Mouse (Mus musculus) limb, embryonic 13.5 days (tissue): ENCODE measurements around the gene Stat5b. TPM values are rescaled to one million over a fixed set of nuclear protein-coding genes. Genes with fewer than 3 reads are reported as not detected.

Experiments used
- ATAC-seq: fragments of 200-750 bp; cut with Nextera tagmentation; 2 replicates; pipeline ENCODE4 v1.8.0; 2017; ENCODE audit warnings: low read depth, moderate number of reproducible peaks, moderate TSS enrichment; ENCODE audit not compliant: low FRiP score
- H3K27ac ChIP-seq: fragments of 300-500 bp; sonication (generic); 2 replicates; pipeline ENCODE4 v1.5.1; 2015; ENCODE audit warnings: inconsistent platforms, mild to moderate bottlenecking, moderate library complexity
- H3K27me3 ChIP-seq: fragments of 300-500 bp; sonication (generic); 2 replicates; pipeline ENCODE4 v1.6.1; 2015; ENCODE audit warnings: mild to moderate bottlenecking, inconsistent platforms
- H3K36me3 ChIP-seq: fragments of 300-500 bp; sonication (generic); 2 replicates; pipeline ENCODE4 v1.6.1; 2015; ENCODE audit warnings: inconsistent platforms, mild to moderate bottlenecking, moderate library complexity
- H3K4me1 ChIP-seq: fragments of 300-500 bp; sonication (generic); 2 replicates; pipeline ENCODE4 v1.6.1; 2015; ENCODE audit warnings: inconsistent platforms
- H3K4me2 ChIP-seq: fragments of 300-500 bp; sonication (generic); replicated peaks from 2 replicates; pipeline ENCODE4 v1.6.1; 2015; ENCODE audit warnings: inconsistent platforms, mild to moderate bottlenecking, moderate library complexity
- H3K4me3 ChIP-seq: fragments of 300-500 bp; sonication (generic); 2 replicates; pipeline ENCODE4 v1.5.1; 2015; ENCODE audit warnings: moderate library complexity, mild to moderate bottlenecking, inconsistent platforms
- H3K9ac ChIP-seq: fragments of 300-500 bp; sonication (generic); 2 replicates; pipeline ENCODE4 v1.6.1; 2015; ENCODE audit warnings: mild to moderate bottlenecking, inconsistent platforms
- H3K9me3 ChIP-seq: fragments of 300-500 bp; sonication (generic); 2 replicates; pipeline ENCODE4 v1.6.1; 2016; ENCODE audit warnings: inconsistent platforms
- WGBS: fragments of 180-500 bp; shearing (Covaris S2); methylation state at CpG from one replicate; pipeline ENCODE4 v1.1.7; 2015; 5-methylcytosine and 5-hydroxymethylcytosine counted together
- polyA plus RNA-seq: library from polyadenylated mRNA; unstranded; fragments of >200 nt; fragmentation: Nextera tagmentation; extraction: Ambion mirVana; gene quantifications from 2 replicates; pipeline ENCODE4 v1.2.1, GENCODE M21; 2015

Gene Stat5b
- polyA plus RNA-seq, 1 experiment from 2014 or later, result 19.8 TPM

DNA sequence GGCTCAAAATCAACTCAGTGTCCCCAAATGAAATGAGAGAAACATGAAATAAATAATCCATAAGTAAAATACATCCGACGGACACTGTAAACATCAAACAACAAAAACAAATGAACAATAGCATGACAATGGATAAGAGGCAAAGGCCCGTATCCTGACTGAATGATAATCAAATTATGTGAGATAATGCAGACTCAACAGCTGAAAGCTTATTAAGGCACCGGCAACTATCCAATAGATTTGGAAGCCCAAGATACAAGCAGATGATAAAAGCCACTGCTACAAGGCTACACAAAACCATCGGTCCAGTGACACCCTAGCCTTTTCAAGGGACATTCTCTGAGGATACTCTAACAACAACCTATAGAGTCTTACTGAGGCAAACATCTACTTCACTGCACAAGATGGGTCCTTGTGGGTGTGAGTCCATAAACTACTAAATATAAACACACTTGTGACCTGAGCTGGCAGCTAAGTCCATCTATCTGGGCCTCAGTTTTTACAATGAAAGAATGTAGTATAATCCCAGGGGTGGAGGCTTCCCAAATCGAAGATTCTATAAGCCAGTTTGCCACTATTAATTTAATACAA, 1.6 kb downstream of the Stat5b start:
- peaks cover 11% of the 10 kb centered on the region for H3K27me3 ChIP-seq
- WGBS, result 78% methylated on average over 6 of the region's 6 CpGs
- no peak for ATAC-seq
- H3K4me1 ChIP-seq, result peaks cover 22% of the 10 kb centered on the region
- H3K4me3 ChIP-seq, result peak overlapping the region; percentile 82
- H3K27ac ChIP-seq, result no peak overlapping the region
- H3K4me2 ChIP-seq, result peak overlapping the region; percentile 89
- peak overlapping the region; percentile 96; the same call in 1 of the 2 replicates for H3K9ac ChIP-seq
- H3K36me3 ChIP-seq, result no peaks in the 10 kb centered on the region
- H3K9me3 ChIP-seq, result no peaks in the 10 kb centered on the region

DNA sequence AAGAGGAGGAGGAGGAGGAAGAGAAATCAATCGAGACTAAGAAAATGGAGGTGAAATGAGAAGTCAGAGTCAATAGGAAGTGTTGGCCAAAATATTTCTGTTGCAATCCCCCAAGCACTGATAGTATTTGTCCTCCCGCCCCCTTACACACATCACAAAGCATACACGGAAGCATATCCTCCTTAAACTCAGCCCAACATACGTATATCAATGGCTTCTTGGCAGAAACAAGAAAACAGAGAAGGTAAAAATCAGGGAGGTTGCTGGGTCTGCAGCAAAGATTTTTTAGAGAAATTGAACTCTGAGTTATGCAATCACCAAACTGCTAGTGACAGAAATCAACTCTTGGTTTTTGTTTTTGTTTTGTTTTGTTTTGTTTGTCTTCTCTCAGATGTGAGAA, 2.4 kb downstream of the Stat5b start:
- H3K36me3 ChIP-seq, result no peaks in the 10 kb centered on the region
- peaks cover 7% of the 10 kb centered on the region for H3K27me3 ChIP-seq
- WGBS, result 78% methylated on average over 4 of the region's 4 CpGs
- no peak overlapping the region for H3K4me3 ChIP-seq
- peaks cover 22% of the 10 kb centered on the region for H3K4me1 ChIP-seq
- ATAC-seq, result no peak
- H3K27ac ChIP-seq, result no peak overlapping the region
- H3K9ac ChIP-seq, result no peak overlapping the region
- H3K4me2 ChIP-seq, result no peak overlapping the region
- H3K9me3 ChIP-seq, result no peaks in the 10 kb centered on the region

DNA sequence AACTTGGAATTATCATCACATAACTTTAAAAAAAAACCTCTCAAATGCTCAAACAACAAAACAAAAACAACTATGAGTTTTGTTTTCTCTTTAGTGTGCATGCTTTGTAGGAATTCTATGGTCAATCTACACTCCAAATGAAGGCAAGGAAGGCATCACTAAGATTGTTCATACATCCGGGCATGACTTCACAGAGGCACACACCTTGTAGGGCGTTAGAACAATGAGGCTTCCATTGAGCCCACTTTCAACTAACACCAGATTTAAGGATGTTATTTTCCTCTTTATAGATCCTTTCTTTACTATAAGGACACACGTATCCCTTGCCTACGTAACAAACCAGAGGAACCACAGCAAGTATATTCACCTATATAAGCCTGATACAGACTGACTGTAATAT, 3.0 kb downstream of the Stat5b start:
- Histone ChIP-seq H3K9me3 (no peaks in the 10 kb centered on the region), H3K4me1 (peaks cover 22% of the 10 kb centered on the region), H3K36me3 (no peaks in the 10 kb centered on the region), H3K4me2 (no peak overlapping the region), H3K4me3 (no peak overlapping the region), H3K9ac (no peak overlapping the region), H3K27me3 (peaks cover 2% of the 10 kb centered on the region), H3K27ac (no peak overlapping the region)
- 91% methylated on average over 4 of the region's 4 CpGs for WGBS
- ATAC-seq, result no peak

DNA sequence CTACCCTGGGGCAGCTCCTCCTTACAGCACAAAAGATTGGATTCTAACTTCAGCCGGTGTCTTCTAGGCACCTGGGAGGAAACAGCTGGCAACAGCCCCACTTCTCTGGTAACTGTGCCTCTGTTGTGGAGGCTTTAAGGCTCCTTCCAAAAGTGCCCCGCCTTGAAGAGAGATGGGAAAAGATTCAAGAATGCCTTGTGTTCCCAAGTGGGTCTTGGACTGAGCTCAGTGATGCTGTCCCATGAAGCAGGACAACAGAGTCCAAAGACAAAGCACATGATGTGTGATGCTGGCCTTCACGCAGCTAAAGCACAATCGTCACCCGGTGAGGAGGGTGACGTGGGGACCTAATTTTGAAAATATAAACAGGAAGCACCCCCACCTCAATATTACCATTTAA, 4.7 kb downstream of the Stat5b start:
- no peak for ATAC-seq
- Histone ChIP-seq H3K4me1 (peaks cover 19% of the 10 kb centered on the region), H3K9ac (no peak overlapping the region), H3K27ac (no peak overlapping the region), H3K4me2 (no peak overlapping the region), H3K27me3 (no peaks in the 10 kb centered on the region), H3K9me3 (no peaks in the 10 kb centered on the region), H3K36me3 (no peaks in the 10 kb centered on the region), H3K4me3 (no peak overlapping the region)
- 82% methylated on average over 6 of the region's 6 CpGs for WGBS

DNA sequence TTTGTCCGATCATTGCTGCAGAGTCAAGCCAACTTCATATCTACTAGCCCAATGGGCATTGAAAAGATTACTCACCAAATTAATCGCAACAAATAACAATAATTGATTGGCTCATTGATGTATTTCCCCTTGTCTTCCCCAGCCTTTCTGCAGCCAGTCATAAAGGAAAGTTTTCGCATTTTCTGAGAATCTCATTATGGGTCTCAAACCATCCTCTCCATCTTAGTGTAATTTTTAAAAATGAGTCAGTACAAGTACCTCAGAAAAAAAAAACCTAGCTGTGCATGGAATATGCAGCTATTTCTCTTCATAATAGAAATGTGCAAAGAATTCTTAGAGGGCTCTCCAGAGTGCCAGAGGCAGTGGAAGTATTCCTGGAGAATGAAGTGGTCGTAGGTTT, 6.4 kb downstream of the Stat5b start:
- Histone ChIP-seq H3K4me1 (peaks cover 12% of the 10 kb centered on the region), H3K36me3 (no peaks in the 10 kb centered on the region), H3K9me3 (no peaks in the 10 kb centered on the region), H3K27ac (no peak overlapping the region), H3K4me2 (no peak overlapping the region), H3K9ac (no peak overlapping the region), H3K27me3 (no peaks in the 10 kb centered on the region), H3K4me3 (no peak overlapping the region)
- ATAC-seq, result no peak
- 84% methylated on average over 4 of the region's 4 CpGs for WGBS

DNA sequence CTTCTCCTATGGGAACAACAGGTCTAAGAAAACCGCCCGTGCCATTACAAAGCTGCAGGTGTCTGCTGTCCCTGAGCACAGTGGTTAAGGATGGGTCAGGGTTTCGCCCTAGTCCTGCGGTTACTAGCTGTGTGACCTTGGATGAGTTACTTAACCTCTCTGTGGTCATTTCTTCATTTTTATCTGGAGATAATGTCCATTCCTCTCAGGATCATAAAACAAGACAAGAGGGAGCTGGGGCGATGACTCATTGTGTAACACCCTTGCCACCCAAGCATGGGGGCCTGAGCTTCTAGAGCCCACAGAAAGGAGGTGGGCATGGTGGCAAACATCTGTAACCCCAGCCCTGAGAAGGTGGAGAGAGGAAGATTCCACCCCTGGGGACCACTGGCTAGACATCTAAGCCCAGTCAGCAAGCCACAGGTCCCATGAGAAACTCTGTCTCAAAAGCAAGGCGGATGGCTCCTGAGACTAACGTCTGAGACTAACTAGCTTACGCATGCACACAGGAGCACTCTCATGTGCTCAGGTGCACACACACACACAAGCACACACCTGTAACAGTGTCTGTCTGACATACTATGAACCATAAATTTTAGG, 7.4 kb downstream of the Stat5b start:
- 93% methylated on average over 8 of the region's 8 CpGs for WGBS
- Histone ChIP-seq H3K27me3 (no peaks in the 10 kb centered on the region), H3K4me3 (no peak overlapping the region)

DNA sequence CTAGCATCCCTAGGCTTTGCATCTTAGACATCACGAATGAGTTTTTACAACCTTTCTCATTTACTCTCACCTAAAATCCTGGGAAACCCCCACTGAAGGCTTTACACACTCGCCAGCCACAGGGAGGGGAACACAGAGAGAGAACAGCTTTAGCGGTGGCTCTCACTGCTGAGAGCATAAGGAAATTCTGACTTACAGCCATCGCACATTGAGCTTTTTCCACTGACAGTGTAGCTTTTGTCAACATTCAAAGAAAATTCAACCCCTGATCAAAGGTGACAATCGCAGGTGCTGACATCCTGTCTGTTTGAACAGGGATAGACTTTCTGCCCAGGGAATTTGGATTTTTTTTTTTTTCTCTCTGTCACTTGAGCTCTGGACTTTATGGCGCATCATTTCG, 8.5 kb downstream of the Stat5b start:
- ATAC-seq, result no peak
- Histone ChIP-seq H3K27ac (no peak overlapping the region), H3K36me3 (no peaks in the 10 kb centered on the region; the same call in 1 of the 2 replicates), H3K9me3 (no peaks in the 10 kb centered on the region), H3K9ac (no peak overlapping the region), H3K27me3 (no peaks in the 10 kb centered on the region), H3K4me2 (no peak overlapping the region), H3K4me3 (no peak overlapping the region), H3K4me1 (peaks cover 5% of the 10 kb centered on the region; the same call in 1 of the 2 replicates)
- WGBS, result 78% methylated on average over 7 of the region's 7 CpGs

More for the DNA sequence above, 7.4 kb downstream of the Stat5b start:
- H3K4me2 ChIP-seq, result no peak overlapping the region
- H3K9me3 ChIP-seq, result no peaks in the 10 kb centered on the region
- no peak overlapping the region for H3K27ac ChIP-seq
- no peak for ATAC-seq
- peaks cover 5% of the 10 kb centered on the region; the same call in 1 of the 2 replicates for H3K4me1 ChIP-seq
- H3K36me3 ChIP-seq, result no peaks in the 10 kb centered on the region
- no peak overlapping the region for H3K9ac ChIP-seq

DNA sequence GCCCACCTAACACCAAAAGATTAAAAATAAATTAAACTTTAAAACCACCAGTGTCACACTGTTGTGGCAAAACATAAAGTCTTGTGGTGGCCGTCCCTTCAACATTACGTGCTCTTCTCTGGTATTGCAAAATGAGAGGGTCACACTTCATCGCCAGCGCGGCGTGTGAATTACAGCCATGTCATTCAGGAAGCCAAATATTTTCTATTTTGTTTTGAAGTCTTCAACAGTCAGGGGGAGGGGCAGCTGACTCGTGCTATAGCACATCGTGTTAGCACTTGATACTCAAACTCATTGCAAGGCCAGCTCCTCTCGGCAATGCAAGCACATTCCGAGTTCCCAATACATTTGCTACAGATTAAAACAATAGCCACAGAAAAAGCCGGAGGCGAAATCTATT, 9.7 kb downstream of the Stat5b start:
- no peaks in the 10 kb centered on the region for H3K9me3 ChIP-seq
- no peaks in the 10 kb centered on the region for H3K27me3 ChIP-seq
- ATAC-seq, result no peak
- H3K4me2 ChIP-seq, result no peak overlapping the region
- H3K4me3 ChIP-seq, result no peak overlapping the region
- no peak overlapping the region for H3K27ac ChIP-seq
- H3K4me1 ChIP-seq, result peaks cover 5% of the 10 kb centered on the region; the same call in 1 of the 2 replicates
- no peaks in the 10 kb centered on the region; the same call in 1 of the 2 replicates for H3K36me3 ChIP-seq
- no peak overlapping the region; the same call in 1 of the 2 replicates for H3K9ac ChIP-seq
- 62% methylated on average over 12 of the region's 12 CpGs for WGBS

DNA sequence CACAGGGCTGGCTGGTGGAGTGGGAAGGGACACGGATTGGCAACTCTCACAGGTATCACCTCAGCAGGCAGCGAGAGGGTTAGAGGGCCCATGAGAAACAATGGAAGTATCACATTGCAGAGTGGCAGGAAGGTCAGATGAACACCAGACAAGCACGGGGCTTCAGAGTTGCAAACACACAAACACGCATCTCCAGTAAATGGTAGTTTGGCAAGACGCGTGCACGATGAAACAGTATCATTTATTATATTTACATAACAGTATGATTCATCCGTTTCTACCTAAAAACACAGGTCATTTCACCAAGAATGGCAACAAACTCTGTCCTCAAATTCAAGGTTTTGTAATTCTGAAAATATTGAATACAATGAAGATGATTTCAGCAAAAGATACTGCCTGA, 11.0 kb downstream of the Stat5b start:
- Histone ChIP-seq H3K27me3 (no peaks in the 10 kb centered on the region), H3K4me2 (no peak overlapping the region), H3K4me1 (peaks cover 5% of the 10 kb centered on the region; the same call in 1 of the 2 replicates), H3K36me3 (no peaks in the 10 kb centered on the region; the same call in 1 of the 2 replicates), H3K4me3 (no peak overlapping the region), H3K9ac (no peak overlapping the region), H3K9me3 (no peaks in the 10 kb centered on the region), H3K27ac (no peak overlapping the region)
- no peak for ATAC-seq
- WGBS, result 75% methylated on average over 8 of the region's 8 CpGs

DNA sequence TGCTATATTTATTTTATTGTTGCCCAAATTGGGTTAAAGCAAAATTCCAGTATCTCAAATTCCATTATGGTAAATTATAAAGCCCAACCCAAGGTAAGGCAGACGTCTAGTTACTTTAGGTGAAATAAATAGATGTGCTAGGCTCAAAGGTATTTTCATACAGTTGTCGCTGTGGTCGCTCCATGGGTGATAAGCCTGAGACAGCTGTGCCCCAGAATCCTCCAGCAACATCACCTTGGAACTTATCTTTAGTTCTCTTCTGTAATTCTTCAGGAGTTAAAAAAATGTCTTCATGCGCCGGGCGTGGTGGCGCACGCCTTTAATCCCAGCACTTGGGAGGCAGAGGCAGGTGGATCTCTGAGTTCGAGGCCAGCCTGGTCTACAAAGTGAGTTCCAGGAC, 11.6 kb downstream of the Stat5b start:
- Histone ChIP-seq H3K9me3 (no peaks in the 10 kb centered on the region), H3K4me1 (peaks cover 5% of the 10 kb centered on the region; the same call in 1 of the 2 replicates), H3K27me3 (no peaks in the 10 kb centered on the region), H3K9ac (no peak overlapping the region), H3K4me2 (no peak overlapping the region), H3K4me3 (no peak overlapping the region), H3K27ac (no peak overlapping the region), H3K36me3 (no peaks in the 10 kb centered on the region; the same call in 1 of the 2 replicates)
- 93% methylated on average over 9 of the region's 9 CpGs for WGBS
- ATAC-seq, result no peak

DNA sequence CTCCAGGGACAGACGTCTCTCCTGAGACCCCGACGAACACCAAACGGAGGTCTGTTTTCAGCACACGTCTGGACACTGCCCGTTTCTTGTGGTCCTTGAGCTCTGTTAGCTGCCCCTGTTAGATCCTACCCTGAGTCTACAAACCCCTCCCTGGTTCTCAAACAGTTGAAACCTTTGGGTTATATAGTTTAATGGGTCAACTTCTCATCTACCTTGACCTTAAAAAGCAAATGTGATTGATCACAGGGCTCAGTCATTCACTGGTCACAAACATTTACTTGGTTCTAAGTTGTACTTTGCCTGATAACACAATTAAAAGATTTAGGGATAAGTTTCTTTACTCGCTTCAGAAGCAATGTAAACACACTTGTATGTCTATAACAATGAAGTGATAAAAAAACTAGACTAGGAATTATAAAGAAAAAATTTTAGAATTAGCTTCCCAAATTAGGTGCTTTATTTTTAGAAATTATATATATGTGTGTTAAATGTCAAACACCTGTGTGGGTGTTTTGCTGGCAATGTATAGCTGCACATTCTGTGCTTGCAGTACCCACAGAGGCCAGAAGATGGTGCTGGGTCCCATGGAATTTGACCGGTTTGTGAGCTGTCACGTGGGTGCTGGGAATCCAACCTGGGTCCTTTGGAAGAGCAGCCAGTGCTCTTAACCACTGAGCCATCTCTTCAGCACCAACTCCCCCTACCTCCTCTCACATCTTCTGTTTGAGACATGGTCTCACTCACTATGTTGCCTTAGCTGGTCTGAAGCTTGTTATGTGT, 13.4 kb downstream of the Stat5b start:
- H3K9me3 ChIP-seq, result no peaks in the 10 kb centered on the region
- no peak overlapping the region for H3K4me2 ChIP-seq
- no peak overlapping the region for H3K4me3 ChIP-seq
- ATAC-seq, result no peak
- peaks cover 10% of the 10 kb centered on the region for H3K4me1 ChIP-seq
- no peak overlapping the region for H3K27ac ChIP-seq
- no peaks in the 10 kb centered on the region; the same call in 1 of the 2 replicates for H3K36me3 ChIP-seq
- no peaks in the 10 kb centered on the region for H3K27me3 ChIP-seq
- 79% methylated on average over 9 of the region's 9 CpGs for WGBS
- no peak overlapping the region for H3K9ac ChIP-seq

DNA sequence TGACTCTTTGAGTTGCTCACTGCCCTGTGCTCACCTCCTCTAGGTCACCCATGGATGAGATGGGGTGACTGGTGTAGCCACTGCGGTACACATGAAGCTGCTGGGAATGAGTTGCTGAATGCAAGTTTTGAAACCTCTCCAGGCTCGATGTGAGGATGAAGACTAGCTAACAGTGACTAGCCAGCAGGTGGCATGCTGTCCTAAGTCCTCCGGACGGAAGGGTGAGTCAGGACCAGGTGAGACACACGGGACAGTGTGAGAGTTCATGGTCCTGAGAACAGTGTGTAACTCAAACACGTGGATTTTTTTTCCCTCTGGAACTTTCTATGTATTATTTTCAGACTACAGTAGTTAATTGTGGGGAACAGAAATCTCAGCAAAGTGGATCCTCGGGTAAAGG, 17.1 kb downstream of the Stat5b start:
- H3K9me3 ChIP-seq, result no peaks in the 10 kb centered on the region
- H3K27ac ChIP-seq, result no peak overlapping the region
- no peak overlapping the region for H3K4me3 ChIP-seq
- 67% methylated on average over 7 of the region's 7 CpGs for WGBS
- no peak overlapping the region for H3K4me2 ChIP-seq
- H3K4me1 ChIP-seq, result peaks cover 25% of the 10 kb centered on the region
- no peak for ATAC-seq
- H3K27me3 ChIP-seq, result no peaks in the 10 kb centered on the region
- H3K36me3 ChIP-seq, result no peaks in the 10 kb centered on the region; the same call in 1 of the 2 replicates
- no peak overlapping the region for H3K9ac ChIP-seq
